Mouse (Mus musculus) CD4-positive, CD25-positive, alpha-beta regulatory T cell, adult 4 months (primary cell): ENCODE results near the gene Wdr25. TPM values are rescaled to one million over a fixed set of nuclear protein-coding genes. Genes with fewer than 3 reads are reported as not detected.

Experiments
- ATAC-seq: one replicate; pipeline ENCODE4 v1.8.0; 2017
- polyA plus RNA-seq, 2 experiments: library from polyadenylated mRNA; unstranded; fragments of 100-300 nt; shearing (Covaris generic); gene quantifications; one replicate each; pipeline ENCODE4 v1.2.1; 2017

The Wdr25 gene
- polyA plus RNA-seq, 2 experiments from 2014 or later, result 5.7 to 19.2 TPM

- ATAC-seq, result no peak
Observed at GRCm38 (mm10) chr12:109068738-109069137, 175.3 kb downstream of the Wdr25 start.

- peak; percentile 36 for ATAC-seq
Observed at GRCm38 (mm10) chr12:109069751-109070150, 176.3 kb downstream of the Wdr25 start.

- ATAC-seq, result no peak
Observed at GRCm38 (mm10) chr12:109071248-109071647, 177.8 kb downstream of the Wdr25 start.

GRCm38 (mm10) chr12:109074106-109074505, 180.7 kb downstream of the Wdr25 start:
- ATAC-seq, result no peak

- no peak for ATAC-seq
Observed at GRCm38 (mm10) chr12:109074777-109075285, 181.4 kb downstream of the Wdr25 start.

- no peak for ATAC-seq
Observed at GRCm38 (mm10) chr12:109077036-109077435, 183.6 kb downstream of the Wdr25 start.

Other genes starting within 250 kb of the Wdr25 start
- gene Degs2, start 191.3 kb upstream of the Wdr25 start, polyA plus RNA-seq, result 1 to 10 TPM; 7.4 to 7.8 TPM
- gene Yy1, start 100.7 kb upstream of the Wdr25 start, polyA plus RNA-seq, result 10 to 100 TPM; 12.7 to 17.1 TPM
- gene Slc25a29, start 57.7 kb upstream of the Wdr25 start, polyA plus RNA-seq, result 1 to 10 TPM; 3.0 to 3.8 TPM
- gene Slc25a47, start 57.6 kb upstream of the Wdr25 start, polyA plus RNA-seq, result 1 to 10 TPM; 1.2 to 2.6 TPM
- gene Wars, start 543 bp downstream of the Wdr25 start, polyA plus RNA-seq, result 10 to 100 TPM; 52.8 to 85.9 TPM
- gene Begain, start 174.6 kb downstream of the Wdr25 start, polyA plus RNA-seq, result under 1 TPM; 0.19 to 0.22 TPM